Mouse (Mus musculus): ENCODE results near the gene Wscd2.
A peak's percentile ranks its signal among the peaks of the same experiment; 100 is the strongest.
"Not testable (repeated sequence)": the region's sequence is repeated elsewhere in the genome, so short reads cannot be mapped to it uniquely, and the experiment has no call there.

Gene Wscd2

DNA sequence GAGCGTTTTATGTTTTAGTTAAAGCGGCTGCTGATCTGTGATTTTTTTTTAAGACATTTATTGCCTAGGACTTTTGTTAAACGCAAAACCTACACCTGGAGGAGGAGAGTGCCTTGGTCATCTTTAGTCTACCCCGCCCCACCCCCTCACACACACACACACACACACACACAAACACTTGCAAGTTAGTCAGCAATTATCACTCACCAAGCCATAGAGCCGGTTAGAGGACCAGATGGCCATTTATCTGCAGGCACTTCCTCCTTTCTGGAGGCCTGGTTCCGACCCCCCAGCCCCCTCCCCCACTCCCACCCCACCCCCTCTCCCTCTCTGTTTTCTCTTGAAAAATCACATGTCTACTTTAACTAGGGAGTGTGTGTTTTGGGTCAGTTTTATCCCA is 94.3 kb downstream of the Wscd2 start:
- DNase-seq (ENCODE audit: low spot score in 2 of 2), result no peak

DNA sequence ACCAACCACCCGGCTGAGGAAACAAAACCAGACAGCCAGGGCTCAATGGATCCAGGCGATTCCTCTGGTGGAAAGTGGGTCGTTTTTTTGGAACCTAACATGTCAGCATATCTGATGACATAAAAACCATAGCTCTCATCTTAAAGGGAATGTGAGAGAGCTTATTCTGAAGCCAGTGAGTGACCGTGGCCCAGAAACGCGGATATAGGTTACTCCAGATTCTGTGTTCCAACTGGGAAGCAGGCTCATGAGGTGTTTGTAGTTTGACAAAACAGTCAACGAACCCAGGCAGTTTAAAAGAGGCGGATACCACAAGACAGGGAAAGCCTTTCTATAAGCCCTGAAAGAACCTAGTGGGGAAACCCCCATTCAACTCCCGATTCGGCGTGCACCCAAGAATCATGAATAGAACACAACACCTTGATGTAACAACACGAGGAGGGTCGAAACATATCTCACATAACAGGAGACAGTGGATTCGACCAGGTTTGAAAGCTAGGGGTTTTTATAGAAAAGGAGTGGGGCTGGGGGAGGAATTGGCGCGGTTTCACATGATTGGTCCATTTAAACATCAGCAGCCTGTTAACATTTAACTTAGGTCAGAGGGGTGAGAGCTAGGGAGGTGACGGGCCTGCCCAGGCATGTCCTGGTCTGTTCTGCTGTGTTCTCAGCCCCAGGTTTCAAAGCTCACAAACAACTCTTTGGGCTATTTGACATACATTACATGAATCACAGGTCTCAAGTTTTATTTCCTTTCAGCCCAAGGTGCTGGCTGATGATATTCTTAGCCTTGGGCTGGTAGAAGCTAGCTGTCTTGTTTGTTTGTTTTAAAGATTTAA is 95.7 kb downstream of the Wscd2 start:
- not testable (repeated sequence) for DNase-seq (ENCODE audit: low spot score in 2 of 2)

- DNase-seq (ENCODE audit: low spot score in 2 of 2), result not testable (repeated sequence)
Observed at GRCm38 (mm10) chr5:113586458-113586849, 96.3 kb downstream of the Wscd2 start.

DNA sequence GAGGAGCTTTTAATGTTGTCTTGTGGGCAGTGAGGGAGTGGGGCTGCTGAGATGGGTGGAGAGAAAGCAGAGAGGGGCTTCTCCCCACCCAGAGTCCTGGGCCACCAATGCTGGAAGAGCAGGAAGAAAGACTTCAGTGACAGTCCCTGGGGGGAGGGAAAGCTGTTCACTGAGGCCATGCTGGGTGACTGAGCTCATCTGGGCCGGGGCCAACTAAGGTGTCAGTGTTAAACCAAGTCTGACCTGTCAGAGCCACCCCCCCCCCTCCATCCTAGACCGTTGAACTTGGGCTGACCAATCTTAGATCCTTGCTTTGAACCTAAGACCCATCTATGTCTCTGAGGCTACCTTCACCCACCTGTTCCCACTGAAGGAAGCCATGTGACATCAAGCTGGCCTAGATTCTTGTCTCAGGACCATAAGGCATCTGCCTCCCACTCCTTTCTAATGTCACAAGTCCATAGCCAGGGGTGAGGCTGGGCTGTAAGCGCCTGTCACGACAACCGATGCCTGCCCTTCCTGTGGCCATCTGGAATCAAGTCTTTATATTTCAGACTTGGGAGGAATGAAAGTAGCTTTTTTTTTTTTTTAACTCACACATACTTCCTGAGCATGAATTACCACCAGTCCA is 100.0 kb downstream of the Wscd2 start:
- no peak for DNase-seq (ENCODE audit: low spot score in 2 of 2)

DNA sequence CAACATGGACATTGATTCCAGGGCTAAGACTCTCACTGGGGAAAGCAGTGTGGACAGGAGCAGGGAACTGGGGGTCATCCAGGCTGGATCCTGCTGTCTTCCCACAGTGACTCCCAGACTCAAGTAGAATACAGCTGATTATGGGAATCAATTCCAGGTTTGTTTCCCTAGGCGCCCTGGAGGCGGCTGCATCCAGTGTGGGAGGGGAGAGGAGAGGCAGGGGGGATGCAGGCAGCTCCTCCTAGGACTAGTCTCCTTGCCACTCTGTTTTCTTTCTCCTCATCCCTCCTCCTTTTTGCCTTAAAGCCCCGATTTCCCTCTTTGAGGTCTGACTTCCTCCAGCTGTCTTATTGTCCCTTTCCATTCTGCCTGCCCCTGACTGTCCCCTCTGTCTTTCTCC is 101.0 kb downstream of the Wscd2 start:
- no peak for DNase-seq (ENCODE audit: low spot score in 2 of 2)

- peak; percentile 82 to 91 for DNase-seq (ENCODE audit: low spot score in 2 of 2)
Observed at GRCm38 (mm10) chr5:113591751-113592230, 101.7 kb downstream of the Wscd2 start.

- DNase-seq (ENCODE audit: low spot score in 2 of 2), result peak in 1 of 2 experiments; percentile 79
Observed at GRCm38 (mm10) chr5:113593911-113594705, 104.0 kb downstream of the Wscd2 start.

GRCm38 (mm10) chr5:113596252-113596651 is 106.1 kb downstream of the Wscd2 start:
- DNase-seq (ENCODE audit: low spot score in 2 of 2), result no peak

GRCm38 (mm10) chr5:113596780-113597353 is 106.7 kb downstream of the Wscd2 start:
- no peak for DNase-seq (ENCODE audit: low spot score in 2 of 2)

- no peak for DNase-seq (ENCODE audit: low spot score in 2 of 2)
Observed at GRCm38 (mm10) chr5:113600181-113600580, 110.0 kb downstream of the Wscd2 start.

- DNase-seq (ENCODE audit: low spot score in 2 of 2), result no peak
Observed at GRCm38 (mm10) chr5:113600803-113601202, 110.7 kb downstream of the Wscd2 start.

- DNase-seq (ENCODE audit: low spot score in 2 of 2), result no peak
Observed at GRCm38 (mm10) chr5:113603471-113603870, 113.3 kb downstream of the Wscd2 start.

GRCm38 (mm10) chr5:113604758-113605157 is 114.6 kb downstream of the Wscd2 start:
- no peak for DNase-seq (ENCODE audit: low spot score in 2 of 2)

DNA sequence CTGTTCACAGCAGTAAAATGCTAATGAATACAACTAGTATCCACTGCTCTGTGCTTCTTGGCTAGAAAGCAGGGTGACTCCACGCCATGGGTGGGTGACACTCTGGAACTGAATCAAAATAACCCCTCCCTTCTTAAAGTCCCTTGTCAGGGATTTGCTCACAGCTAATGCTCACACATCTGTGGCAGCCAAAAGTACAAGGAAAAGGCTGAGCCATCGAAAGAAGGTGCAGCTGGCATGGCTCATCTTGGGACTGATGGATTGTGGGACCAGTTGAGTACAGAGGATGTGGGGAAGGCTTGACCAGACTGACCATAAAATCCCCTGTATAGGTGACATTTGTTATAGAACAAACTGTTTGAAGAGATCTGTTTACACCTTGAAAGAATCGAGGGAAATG is 116.0 kb downstream of the Wscd2 start:
- DNase-seq (ENCODE audit: low spot score in 2 of 2), result no peak

- DNase-seq (ENCODE audit: low spot score in 2 of 2), result no peak
Observed at GRCm38 (mm10) chr5:113606961-113607785, 117.0 kb downstream of the Wscd2 start.

- no peak for DNase-seq (ENCODE audit: low spot score in 2 of 2)
Observed at GRCm38 (mm10) chr5:113607941-113608431, 117.9 kb downstream of the Wscd2 start.

- DNase-seq (ENCODE audit: low spot score in 2 of 2), result no peak
Observed at GRCm38 (mm10) chr5:113608511-113608910, 118.4 kb downstream of the Wscd2 start.

DNA sequence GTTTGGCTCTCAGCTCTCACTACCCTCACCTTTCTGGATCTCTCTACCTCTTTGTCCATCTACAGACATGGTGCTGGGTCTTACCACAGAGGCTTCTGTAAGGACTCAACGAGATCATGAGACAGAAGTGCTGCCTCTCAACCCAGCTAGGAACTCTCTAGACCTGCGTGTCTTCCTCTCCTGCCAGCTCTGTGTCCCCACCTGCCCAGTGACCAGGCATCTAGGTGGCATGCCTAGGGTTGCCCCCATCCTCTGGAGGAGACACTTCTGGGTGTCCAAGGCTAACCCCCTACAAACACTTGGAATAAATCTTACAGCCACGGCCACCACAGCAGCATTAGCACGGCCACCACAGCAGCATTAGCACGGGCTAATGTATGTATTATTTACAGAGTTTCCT is 119.8 kb downstream of the Wscd2 start:
- DNase-seq (ENCODE audit: low spot score in 2 of 2), result no peak

GRCm38 (mm10) chr5:113610490-113610889 is 120.4 kb downstream of the Wscd2 start:
- DNase-seq (ENCODE audit: low spot score in 2 of 2), result no peak

GRCm38 (mm10) chr5:113611131-113611530 is 121.0 kb downstream of the Wscd2 start:
- DNase-seq (ENCODE audit: low spot score in 2 of 2), result no peak

- no peak for DNase-seq (ENCODE audit: low spot score in 2 of 2)
Observed at GRCm38 (mm10) chr5:113611771-113612233, 121.7 kb downstream of the Wscd2 start.
